Mouse (Mus musculus): ENCODE measurements at regions not wholly inside any gene's neighbourhood (a gene's known extent, or its start where the extent isn't known, plus 50 kb on each side); places are given as distances from the start of the nearest gene placed in this dataset.
"Not testable (repeated sequence)": the region's sequence is repeated elsewhere in the genome, so short reads cannot be mapped to it uniquely, and the experiment has no call there.

GRCm38 (mm10) chr10:46629876-46630275 lies 1052.2 kb downstream of the Hace1 start:
- no peak for DNase-seq (ENCODE audit: low spot score)

DNA sequence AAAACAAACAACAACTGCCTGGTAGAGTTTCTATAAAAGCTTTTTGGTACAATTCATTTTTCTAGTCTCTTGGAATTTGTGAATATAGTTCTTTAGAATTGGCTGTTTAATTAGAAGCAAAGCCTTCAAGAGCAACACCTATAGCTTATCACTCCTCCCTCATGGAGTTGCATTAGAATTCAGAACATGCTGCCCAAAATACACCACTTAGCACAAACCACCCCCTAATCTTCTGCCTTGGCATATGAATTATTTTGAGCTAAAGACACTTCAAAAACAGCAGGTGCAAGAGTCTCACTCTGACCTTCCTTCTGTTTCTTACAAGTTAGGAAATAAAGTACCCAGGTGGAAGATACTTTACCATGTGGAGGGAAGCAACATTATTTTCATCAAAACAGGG lies 1085.4 kb downstream of the Hace1 start:
- no peak for DNase-seq (ENCODE audit: low spot score)

DNA sequence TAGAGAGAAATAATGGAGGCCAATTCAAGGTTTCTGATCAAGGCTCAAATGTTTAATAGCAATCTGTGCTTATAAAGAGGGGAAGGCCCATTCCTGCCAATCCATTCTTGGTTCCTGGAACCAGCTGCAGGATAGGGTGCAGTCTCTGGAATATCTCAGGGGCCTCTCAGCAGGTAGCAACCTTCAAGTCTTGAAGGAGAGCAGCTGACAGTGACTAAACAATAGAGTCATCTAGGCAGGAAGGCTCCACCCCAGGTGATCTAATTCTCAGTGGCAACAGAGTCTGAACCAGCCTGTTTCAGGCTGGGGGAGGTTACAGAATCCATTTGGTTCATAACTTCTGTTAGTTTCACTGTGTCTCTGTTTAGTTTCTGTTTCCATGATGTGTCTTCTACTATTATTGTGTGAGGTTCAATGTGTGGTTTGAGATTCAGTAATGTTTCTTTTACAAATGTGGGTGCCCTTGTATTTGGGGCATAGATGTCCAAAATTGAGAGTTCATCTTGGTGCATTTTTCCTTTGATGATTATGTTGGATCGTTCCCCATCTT lies 1112.3 kb downstream of the Hace1 start:
- DNase-seq (ENCODE audit: low spot score) = not testable (repeated sequence)

GRCm38 (mm10) chr10:46692661-46693060 lies 1115.0 kb downstream of the Hace1 start:
- DNase-seq (ENCODE audit: low spot score) = no peak

DNA sequence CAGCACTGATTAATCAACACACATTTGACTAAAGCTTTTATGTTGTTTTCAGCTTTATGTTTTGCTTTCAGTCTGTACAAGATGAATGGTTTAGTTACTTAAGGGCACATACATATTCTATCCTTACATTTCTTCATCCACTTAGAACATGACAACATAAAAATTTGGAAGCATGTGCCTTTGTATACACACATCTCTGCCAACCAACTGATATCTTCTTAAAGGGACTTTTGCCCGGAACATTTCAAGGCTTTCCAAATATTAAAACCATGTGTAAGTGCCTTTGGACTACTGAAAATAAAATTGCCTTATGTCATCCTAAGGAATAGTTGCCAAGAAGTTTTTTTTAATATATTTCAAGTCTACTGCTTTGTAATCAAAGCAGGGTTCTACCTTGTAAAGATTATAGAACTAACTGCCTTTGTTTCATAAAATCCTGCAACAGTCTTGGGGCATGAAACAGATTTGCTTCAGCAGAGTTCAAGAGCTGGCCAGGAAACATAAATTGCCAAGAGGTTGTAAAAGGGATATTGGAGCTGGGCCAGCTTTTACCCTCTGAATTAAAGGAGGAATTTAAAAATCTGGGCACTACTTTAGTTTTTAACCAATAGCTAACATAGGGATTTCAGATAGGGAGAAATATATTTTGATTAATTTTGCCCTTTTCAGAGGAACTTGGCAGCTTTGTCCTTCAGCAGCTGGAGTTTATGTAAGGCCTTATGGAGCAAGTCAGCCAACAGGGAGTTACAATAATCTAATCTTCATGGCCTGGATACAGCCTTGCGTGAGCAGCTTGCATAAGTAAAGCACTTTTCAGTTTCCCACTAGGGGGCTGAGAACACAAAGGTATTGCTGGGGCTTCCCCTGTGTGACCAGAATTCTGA lies 1120.0 kb downstream of the Hace1 start:
- DNase-seq (ENCODE audit: low spot score) = peak; percentile 14

DNA sequence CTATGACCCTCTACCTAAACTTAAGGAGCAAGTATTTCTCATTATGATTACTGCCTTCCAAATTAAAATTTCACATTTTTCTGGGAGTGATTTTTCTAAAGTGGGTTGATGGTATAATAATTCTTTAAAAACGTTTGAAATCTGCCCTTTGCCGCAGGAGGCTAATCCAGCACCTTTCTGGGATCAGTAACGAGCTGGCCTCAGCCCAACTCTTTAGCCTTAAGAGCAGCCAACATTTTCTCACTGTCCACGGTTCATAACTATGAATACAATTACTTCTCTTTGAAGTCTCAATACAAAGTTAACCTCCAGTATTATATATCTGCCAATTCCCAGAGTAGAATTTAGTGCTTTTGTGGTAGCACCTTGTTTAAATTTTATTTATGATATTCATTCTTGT lies 1123.6 kb downstream of the Hace1 start:
- no peak for DNase-seq (ENCODE audit: low spot score)

GRCm38 (mm10) chr10:46708022-46708421 lies 1130.4 kb downstream of the Hace1 start:
- DNase-seq (ENCODE audit: low spot score) = not testable (repeated sequence)

DNA sequence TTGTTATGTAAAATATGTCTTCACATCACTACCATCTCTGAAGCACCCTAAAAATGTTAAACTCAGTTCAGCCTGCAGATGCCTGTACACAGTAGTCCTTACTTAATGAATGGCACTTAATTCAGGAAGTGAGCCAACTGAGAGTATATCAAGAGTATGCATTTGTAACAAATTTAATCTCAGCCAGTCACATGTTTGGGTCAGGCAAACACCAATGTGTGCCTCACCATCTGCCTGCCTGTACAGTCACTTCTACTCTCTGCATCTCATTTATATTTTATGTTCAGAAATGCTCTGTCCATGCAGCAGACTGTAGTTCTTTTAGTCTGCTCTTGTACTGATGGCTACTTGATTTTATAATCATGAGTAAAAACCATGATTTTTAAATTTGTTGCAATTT lies 1135.1 kb downstream of the Hace1 start:
- DNase-seq (ENCODE audit: low spot score) = no peak

DNA sequence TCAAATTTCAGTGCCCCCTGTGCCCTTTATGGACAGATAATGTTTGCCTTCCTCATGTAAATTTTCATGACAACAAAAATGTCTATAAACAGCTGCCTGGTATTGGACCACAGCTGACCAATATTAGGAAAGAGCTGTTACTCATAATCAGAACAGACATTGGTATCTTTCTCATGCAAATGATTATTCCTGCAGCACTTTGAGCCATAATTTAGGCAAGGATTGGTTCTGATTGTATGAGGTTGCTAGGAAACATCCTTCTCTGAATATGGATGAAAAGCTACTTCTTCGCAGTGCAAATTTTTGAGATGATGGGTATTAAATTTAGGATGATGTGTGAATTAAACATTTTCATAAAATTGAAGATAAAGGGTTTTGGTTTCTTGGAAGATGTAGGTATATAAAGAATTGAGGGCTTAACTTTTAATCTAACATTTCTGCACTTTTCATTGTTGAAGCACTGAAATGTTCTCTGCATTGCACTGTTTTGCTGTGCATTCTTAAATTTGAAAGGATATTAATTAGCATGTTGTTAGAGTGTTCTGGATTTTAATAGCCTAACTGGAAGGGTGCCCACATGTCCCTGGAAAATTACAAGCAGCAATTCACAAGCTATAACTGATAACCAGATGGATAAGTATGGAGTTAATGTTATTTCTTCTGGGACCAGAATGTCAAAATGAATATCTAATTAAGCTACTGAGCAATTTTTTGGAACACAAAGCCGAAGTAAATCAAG lies 1140.9 kb downstream of the Hace1 start:
- no peak for DNase-seq (ENCODE audit: low spot score)

GRCm38 (mm10) chr10:46719088-46719469 lies 1141.5 kb downstream of the Hace1 start:
- no peak for DNase-seq (ENCODE audit: low spot score)

DNA sequence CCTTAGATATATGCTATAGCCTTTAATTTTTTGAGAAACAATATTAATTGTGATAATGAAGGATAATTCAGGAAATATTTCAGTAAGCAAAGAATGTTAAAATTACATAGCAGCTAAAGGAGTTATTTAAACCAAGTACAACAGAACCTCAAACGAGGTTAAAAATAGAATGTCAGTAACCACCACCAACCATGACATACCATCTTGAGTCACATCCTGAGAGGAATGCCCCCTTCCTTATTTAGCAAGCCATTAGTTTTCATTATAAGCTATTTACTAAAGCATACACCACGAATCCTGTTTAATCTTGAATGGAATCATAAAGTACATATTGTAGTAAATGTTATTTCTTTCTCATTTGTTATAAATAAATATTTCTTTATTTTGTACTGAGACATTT lies 1146.0 kb downstream of the Hace1 start:
- DNase-seq (ENCODE audit: low spot score) = no peak

DNA sequence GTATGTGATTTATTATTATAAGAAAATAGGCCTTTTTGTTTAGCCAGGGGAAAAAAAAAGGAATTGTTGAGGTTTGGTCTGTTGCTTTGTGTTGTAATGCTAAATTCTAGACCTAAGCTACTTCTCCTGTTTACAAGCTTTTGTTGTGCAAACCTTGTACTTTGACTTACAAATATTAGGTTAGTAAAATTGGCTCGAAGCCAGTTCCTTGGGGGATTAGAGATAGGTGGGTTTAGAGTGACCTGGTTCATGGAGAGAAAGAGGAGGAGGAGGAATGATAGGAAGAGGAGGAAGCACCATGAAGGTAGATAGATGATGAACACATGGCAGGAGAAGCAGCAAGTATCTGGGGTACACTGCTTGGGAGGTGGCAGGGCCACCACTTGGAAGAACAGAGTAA lies 1153.0 kb downstream of the Hace1 start:
- no peak for DNase-seq (ENCODE audit: low spot score)

GRCm38 (mm10) chr10:46733760-46734265 lies 1156.2 kb downstream of the Hace1 start:
- DNase-seq (ENCODE audit: low spot score) = no peak

GRCm38 (mm10) chr10:46741098-46741497 lies 1163.5 kb downstream of the Hace1 start:
- DNase-seq (ENCODE audit: low spot score) = no peak

DNA sequence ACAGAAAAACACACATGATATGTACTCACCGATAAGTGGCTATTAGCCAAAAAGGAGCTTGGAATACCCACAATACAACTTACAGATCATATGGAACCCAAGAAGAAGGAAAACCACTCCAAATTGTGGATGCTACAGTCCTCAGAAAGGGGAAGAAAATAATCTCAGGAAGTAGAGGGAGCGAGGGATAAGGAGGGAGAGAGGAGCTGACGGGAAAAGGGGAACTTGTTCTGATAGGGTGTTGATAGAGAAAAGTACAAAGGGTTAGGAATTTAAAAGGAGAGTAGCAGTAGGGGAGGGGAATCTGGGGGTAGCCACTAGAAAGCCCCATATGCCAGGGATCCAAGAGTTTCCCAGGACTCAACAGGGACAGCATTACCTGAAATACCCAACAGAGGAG lies 1164.5 kb downstream of the Hace1 start:
- DNase-seq (ENCODE audit: low spot score) = no peak

DNA sequence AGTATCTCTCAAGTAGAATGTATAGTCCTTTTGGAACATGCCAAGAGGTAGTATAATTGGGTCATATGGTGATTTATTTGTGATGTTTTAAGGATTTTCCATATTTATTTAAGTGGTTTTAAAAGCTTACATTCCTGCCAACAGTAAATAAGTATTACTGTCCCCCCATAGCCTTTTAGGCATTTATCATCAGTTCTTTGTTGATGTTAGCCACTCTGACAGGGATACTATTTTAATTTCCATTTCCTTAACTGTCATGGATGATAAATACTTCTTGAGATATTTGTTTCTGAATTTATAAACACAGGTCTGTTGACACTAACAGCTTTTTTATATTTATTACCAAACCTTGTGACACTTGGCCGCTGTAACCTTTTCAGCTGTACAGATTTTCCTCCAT lies 1183.3 kb downstream of the Hace1 start:
- no peak for DNase-seq (ENCODE audit: low spot score)

GRCm38 (mm10) chr10:46778729-46779128 lies 1201.1 kb downstream of the Hace1 start:
- DNase-seq (ENCODE audit: low spot score) = no peak

DNA sequence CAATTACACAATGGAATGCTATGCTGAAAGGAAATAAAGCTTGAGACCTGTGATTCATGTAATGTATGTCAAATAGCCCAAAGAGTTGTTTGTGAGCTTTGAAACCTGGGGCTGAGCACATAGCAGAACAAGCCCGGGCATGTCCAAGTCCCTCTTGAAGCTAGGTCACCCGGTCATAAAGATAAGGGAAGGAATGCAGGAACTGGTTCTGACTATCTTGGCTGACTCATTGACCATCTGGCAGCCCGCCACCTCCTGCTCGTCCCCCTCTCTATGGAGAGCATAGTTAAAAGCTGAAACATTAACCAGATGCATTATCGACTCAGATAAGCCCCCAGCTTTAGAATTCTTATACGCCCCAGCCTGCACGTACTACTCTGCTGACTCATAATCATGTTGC lies 1208.1 kb downstream of the Hace1 start:
- DNase-seq (ENCODE audit: low spot score) = not testable (repeated sequence)

- no peak for DNase-seq (ENCODE audit: low spot score)
Observed at GRCm38 (mm10) chr10:46814271-46814670, 1236.6 kb downstream of the Hace1 start.

- no peak for DNase-seq (ENCODE audit: low spot score)
Observed at GRCm38 (mm10) chr10:46819133-46819532, 1241.5 kb downstream of the Hace1 start.

DNA sequence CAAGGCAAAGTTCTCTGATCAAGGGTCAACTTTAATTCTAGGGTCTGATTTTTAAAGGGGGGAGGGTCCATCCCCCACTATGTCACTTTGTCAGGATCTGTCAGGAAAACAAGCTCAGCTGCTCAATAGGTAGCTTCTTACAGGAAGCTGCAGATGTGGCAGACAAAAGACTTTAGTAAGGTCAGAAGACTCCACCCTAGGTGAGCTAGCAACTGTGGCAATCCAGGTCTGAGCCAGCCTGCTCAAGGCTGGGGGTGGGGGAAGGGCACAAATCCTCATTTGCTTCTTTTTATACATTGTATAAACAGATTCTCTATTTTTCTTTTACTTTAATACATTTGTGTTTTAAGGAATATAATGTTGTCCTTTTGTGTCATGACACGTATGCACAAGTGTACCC lies 1242.3 kb downstream of the Hace1 start:
- DNase-seq (ENCODE audit: low spot score) = no peak

- no peak for DNase-seq (ENCODE audit: low spot score)
Observed at GRCm38 (mm10) chr10:46823837-46824236, 1246.2 kb downstream of the Hace1 start.

DNA sequence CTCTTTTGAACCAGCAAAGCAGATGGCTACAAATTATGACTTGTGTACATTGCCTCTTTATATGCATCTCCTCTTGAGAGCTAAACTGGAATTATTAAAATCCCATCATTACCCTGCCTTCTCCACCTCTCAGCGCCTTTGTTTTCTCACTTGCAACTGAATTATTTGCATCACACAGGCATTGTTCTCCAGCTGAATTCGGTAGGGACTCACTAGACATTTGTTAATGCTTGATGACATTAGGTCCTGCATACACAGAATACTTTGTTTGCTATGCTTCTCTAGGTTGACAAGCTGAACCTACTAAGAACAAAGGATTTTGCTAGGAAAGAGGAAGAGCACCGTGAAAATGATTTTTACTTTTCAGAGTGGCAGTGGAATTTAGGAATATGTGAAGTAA lies 1248.4 kb downstream of the Hace1 start:
- DNase-seq (ENCODE audit: low spot score) = no peak

Data from ovary, adult 18-20 months (tissue).